Mouse (Mus musculus) liver, adult 10 weeks (tissue): ENCODE data around the gene Cryge. TPM values are rescaled to one million over a fixed set of nuclear protein-coding genes. Genes with fewer than 3 reads are reported as not detected.

Experiments
- polyA plus RNA-seq: library from polyadenylated mRNA; stranded (reverse); fragments of 350-450 nt; fragmentation: Illumina TruSeq; extraction: RNeasy Lipid Tissue Mini Kit (QIAGEN cat#74804); gene quantifications from one replicate; pipeline ENCODE4 v1.2.3, GENCODE M21; 2014; ENCODE audit warnings: low read depth, low replicate concordance

Gene Cryge
- polyA plus RNA-seq: not detected

DNA sequence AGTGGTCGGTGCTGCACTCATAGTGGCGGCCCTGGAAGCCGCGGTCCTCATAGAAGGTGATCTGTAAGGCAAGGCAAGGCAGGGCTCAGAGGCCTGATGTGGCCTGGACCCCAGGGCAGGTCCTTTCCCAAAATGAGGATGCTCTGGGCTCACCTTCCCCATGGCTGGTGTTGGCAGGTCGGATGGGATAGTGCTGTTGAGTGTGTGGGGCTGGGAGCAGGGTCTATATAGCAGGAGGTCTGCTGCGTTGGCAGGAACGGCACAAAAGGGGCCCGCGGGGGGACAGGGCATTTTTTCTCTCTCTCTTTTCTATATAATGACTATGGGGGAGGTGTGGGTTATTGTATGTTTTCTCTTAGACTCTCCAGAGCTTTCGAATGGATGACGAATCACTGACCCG is at the start of gene Cryge:
Cryge (minus strand) TSS at position 198 of the 400 bp plus-strand sequence.

DNA sequence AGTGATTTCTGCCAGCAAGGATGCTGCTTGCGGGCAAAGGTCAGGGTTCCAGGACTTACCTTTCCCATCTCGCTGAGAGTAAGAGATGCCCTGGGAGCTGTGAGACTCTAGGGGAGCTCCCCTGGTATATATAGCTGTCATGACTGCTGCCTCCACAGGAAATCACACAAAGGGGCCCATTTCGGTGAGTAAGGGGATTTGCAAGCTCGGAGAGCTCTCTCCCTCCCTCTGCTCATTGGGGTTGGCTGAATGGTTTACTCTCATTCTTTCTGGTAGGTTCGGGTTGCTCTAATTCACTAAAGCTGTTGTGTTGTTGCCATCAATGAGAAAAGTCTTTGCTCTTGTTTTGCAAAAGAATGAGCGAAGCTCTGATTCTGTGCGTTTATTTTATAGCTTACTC is 31.2 kb upstream of the Cryge start, which contains the start of gene Crygb:
Crygb (minus strand) TSS at position 101 of the 400 bp plus-strand sequence.

DNA sequence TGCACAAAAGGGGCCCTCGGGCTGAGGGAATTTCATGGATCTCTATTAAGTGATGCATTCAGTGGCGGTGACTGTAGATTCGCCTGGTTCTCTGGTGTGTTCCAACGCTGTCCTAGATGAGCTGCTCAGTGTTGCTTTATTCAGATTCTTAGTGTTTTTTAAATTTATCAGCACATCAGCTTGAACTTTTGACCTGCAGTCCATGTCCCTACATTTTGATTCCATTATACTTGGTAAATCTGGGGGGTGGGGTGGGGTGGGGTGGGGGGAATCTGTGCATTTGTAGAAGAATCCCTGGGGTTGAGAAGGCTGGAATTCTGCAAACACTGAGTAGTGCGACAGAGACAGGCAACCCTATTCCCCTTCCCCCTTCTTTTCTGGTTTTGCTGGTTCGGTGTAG is 22.6 kb upstream of the Cryge start, which contains the start of gene Crygc:
Crygc (minus strand) TSS at position 101 of the 400 bp plus-strand sequence.

DNA sequence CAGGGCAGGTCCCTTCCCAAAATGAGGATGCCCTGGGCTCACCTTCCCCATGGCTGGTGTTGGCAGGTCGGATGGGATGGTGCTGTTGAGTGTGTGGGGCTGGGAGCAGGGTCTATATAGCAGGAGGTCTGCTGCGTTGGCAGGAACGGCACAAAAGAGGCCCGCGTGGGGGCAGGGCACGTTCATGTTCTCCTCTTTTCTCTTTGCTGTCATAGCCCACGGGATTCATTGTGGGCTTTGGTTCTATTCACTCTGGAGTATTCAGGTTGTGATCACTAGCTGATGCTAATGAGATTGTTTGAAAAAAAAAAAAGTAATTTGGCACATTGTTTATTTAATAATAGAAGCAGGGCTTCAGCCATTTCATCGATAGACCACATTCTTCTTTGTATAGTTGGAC is 12.4 kb upstream of the Cryge start, which contains the start of gene Crygd:
Crygd (minus strand) TSS at position 101 of the 400 bp plus-strand sequence.

DNA sequence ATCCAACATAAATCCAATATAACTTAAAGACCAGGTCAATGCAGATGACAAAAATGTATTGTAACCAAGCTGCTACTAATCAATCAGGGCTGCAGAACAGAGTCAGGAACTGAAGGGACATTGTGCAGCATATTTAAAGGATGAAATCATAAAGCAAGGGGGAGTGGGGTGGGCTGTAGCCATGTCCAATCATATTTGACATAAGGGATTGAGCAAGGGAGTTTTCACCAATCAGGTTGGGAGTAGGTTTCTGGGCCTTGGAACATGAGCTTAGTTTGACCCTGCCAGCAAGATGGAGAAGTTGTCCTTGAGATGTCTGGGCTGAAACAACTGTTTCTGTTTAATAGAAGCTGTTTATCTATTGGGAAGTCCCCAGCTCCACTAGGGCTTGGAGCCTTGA is 18.3 kb downstream of the Cryge start, which contains the start of gene Akr1cl:
Akr1cl (minus strand) TSS at position 119 of the 400 bp plus-strand sequence.

Other genes starting within 250 kb of the Cryge start
- gene Plekhm3, start 94.3 kb downstream of the Cryge start, polyA plus RNA-seq: 0.69 TPM
- not detected for gene Akr1cl, start 18.4 kb downstream of the Cryge start, polyA plus RNA-seq
- not detected for gene Crygd, start 12.3 kb upstream of the Cryge start, polyA plus RNA-seq
- gene Crygc, start 22.5 kb upstream of the Cryge start, polyA plus RNA-seq: not detected
- not detected for gene Crygb, start 31.1 kb upstream of the Cryge start, polyA plus RNA-seq
- gene Cryga, start 52.2 kb upstream of the Cryge start, polyA plus RNA-seq: not detected
- gene Gm28845, start 68.4 kb upstream of the Cryge start, polyA plus RNA-seq: not detected
- gene D630023F18Rik, start 72.1 kb upstream of the Cryge start, polyA plus RNA-seq: not detected
- 795 TPM for gene Idh1, start 135.4 kb upstream of the Cryge start, polyA plus RNA-seq
- gene Pikfyve, start 135.5 kb upstream of the Cryge start, polyA plus RNA-seq: 8.8 TPM
- gene Pth2r, start 230.9 kb upstream of the Cryge start, polyA plus RNA-seq: not detected